Mouse (Mus musculus): Measurements from ENCODE around the gene Znrf2. TPM values are rescaled to one million over a fixed set of nuclear protein-coding genes. Genes with fewer than 3 reads are reported as not detected.
"Not testable (repeated sequence)": the region's sequence is repeated elsewhere in the genome, so short reads cannot be mapped to it uniquely, and the experiment has no call there.

Znrf2 gene
- total RNA-seq, 2 experiments from 2014 or later: 39.3 to 51.6 TPM

DNA sequence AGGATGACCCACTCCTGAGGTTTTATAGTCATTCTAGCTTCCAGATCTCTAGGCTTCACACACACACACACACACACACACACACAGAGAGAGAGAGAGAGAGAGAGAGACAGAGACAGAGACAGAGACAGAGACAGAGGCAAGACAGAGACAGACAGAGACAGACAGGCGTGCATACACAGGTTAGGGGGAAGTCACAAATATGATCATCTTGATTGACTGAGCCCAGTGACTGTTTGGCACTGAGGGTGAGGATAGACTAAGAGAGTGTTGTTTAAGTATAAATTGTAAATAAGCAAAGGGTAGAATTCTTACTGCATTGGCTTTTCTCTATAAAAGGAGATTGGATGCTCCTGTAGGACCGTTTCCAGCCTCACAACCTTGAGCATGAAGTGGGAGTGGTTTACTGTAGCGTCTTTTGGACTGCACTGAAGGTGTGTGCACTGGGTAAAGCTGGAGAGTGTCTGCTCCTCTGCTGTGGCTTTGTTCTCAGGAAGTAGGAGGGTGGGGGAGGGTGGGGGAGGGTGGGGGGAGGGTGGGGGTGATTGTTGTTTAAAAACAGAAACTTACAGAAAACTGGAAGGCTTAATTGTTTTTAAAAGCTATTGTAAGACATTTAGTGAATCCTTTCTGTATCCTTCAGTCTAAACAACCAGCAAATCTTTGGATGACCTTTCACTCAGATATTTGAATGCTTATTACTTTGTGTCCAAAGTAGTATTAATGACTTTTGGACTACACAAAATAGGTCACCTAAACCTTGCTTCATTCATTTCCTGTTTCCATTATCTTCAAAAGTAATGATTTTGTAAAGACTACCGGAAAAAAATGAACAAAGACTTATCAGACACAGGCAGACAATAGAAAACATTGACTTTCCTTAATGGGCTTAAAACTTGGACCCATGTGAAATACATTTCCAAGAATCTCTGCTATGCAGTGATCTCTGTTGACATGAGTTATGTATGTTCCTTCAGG lies 32.8 kb downstream of the Znrf2 start:
- no peak for DNase-seq (ENCODE audit: low spot score in 2 of 2)

DNA sequence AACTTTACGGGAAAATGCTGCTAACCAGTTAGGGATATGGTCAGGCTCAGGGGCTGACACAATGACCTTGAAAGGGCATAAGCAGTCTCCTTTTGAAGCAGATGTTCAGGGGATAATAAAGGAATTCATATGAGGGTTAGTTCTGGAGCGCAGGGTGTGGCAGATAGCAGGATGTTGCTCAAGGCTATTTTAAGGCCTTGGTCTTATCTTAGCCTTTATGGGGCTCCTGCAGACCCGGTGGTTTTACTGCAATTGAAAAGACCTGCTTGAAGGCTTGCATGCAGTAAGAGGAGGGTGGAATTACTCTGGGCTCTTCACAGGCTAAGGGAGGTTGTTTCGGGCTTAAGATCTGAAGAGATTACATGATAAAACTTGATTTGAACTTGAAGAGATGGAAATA lies 35.1 kb downstream of the Znrf2 start:
- DNase-seq (ENCODE audit: low spot score in 2 of 2): no peak

DNA sequence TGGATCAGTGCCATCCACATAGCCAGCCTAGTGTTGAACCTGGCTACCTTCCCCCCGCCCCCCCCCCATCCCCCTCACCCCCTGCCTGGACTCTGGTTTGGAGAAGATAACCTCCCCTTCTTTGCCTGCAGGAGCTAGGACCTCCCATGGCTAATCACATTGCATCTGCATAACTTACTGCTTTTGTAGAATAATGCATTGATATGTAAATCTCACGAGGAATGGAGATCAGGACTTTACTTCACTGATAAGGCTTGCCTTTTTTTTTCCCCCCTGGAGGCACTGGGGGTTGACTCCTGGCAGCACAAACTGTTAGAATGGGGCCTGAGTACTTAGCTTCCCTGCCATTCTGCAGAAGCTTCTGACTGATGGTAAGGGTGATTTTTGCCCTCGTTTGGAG lies 36.0 kb downstream of the Znrf2 start:
- DNase-seq (ENCODE audit: low spot score in 2 of 2): no peak

DNA sequence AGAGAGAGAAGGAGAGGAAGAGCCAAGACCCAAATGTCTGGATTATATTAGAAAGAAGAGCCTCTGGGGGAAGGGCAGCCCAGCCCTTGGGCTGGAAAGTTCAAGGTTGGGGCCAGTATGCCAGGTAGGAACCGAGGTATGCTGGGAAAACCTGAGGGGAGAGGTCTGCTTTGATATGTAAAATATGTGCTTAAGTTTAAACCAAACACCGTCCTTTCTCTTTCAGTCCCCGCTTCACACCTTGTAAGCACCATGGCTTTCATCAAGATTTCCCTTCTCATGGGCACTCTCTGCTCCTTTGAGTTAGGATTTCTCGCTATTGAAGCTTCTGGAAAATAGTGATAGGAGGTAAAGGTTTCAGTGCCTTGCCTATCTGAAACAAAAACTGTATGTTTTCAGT lies 38.1 kb downstream of the Znrf2 start:
- no peak for DNase-seq (ENCODE audit: low spot score in 2 of 2)

DNA sequence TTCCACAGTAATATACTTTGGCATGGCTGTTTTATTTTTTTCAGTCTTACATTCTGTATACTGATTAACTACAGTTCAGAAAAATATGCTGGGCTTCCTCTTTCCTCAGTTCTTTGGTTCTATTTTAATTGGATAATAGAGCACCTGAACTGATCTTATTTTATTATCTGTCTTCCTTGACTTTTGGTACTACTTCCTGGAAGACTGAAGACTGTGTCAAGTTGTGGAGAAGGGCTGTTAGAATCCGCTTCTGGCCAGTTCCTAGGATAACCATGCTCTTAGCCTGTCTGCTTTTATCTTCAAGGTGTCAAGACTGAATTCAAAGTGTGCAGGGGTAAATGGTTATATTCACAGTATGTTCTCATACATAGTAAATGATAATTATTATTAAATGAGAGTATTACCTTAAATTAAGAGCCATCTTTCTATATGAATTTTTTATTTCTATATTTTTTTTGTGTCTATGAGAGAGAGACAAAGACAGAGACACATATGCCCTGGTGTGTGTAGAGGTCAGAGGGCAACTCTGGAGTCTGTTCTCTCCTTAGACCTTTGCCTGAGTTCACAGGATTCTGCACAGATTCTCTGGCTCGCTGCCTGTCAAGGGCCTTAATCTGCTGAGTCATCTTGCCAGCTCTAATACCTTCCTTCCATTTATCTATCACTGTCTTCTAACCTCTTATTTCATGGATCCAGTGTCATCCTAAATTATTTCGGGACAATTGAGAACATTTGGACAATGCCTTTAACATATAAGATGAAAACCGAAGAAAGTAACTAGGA lies 39.3 kb downstream of the Znrf2 start:
- DNase-seq (ENCODE audit: low spot score in 2 of 2): no peak

DNA sequence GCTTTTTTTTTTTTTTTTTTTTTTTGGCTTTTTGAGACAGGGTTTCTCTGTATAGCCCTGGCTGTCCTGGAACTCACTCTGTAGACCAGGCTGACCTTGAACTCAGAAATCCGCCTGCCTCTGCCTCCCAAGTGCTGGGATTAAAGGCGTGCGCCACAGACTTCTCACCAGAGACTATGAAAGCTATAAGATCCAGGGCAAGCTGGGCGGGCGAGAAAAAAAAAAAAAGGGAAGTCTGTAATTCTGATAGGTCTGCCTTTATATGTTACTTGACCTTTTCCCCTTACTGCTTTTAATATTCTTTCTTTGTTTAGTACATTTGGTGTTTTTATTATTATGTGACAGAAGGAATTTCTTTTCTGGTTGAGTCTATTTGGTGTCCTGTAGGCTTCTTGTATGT lies 42.4 kb downstream of the Znrf2 start:
- not testable (repeated sequence) for DNase-seq (ENCODE audit: low spot score in 2 of 2)

DNA sequence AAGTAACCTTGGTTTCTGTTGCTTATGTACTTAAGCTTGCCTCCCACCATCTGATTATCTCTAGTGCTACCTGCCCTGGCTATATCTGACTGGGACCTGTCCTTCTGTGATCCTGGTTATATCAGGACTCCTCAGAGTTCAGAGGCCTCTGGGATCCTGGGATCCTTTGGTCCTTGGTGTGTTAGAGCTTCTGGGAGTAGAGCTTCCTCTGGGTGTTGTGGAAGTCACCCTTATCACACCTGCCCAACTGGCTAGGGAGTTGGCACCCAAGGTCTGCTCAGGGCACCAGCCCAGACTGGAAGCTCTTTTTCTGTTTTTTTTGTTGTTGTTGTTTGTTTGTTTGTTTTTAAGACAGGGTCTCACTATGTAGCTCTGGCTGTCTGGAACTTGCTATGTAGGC lies 43.5 kb downstream of the Znrf2 start:
- DNase-seq (ENCODE audit: low spot score in 2 of 2): no peak

DNA sequence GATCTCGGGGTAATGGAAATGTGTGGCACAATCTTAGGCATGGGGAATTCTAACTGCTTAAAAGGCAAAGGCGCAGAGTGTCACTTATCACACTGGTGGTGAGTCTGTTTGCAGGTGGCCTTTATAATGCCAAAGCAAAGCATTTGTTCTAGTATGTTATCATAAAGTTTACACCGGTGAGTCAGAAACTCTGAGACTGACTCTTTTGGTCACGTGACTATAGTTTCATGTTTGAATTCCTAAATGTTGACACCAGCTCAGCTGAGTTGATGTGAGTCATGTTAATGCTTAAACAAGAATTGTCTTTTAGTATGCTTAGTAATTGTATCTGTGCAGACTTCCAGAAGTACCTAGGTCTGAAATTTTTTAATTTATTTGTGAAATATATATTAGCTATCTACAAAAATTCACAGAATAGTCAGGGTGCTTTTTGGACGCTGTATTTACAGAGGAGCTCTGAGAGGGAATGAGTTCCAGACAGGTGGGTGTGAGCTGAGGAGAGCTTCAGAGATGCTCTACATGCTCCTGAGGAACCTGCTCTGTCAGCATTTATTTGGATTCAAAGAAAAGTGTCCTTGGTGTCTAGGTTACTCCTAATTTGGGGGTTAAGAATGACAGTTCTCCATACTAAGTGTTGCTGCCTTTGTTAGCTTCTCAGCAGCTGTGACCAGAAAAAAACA lies 50.2 kb downstream of the Znrf2 start:
- DNase-seq (ENCODE audit: low spot score in 2 of 2): no peak

DNA sequence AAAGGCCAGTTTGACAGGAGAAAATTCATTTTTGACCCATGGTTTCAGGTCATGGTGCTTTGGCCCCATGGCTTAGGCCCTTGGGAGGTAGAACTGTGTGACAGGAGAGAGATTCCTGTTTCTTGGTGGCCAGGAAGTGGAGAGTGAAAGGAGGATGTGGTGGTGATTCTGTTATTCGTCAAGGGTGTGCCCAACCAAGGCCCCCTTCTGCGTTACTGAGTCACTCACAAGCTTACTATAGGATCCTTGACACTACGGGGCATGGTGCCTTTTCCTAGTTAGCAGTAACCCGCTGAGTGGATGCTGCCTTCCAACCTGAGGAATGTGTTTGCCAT lies 50.7 kb downstream of the Znrf2 start:
- no peak for DNase-seq (ENCODE audit: low spot score in 2 of 2)

DNA sequence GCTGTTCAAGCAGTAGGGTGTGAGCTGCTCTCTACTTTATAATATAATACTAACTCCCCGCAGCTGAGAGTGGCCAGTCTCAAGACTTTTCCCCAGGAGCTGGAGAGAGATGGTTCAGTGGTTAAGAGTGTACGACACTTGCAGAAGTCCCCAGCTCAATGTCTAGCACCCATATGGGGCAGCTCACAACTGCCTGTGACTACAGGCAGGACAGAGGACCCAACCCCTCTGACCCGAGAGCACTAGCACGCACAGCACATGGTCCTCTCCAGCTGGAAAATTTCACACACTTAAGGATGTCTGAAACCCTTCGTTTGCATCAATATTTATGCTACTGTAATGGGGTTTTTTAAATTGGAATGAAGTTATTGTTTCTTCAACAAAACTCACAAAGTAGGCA lies 56.3 kb downstream of the Znrf2 start:
- DNase-seq (ENCODE audit: low spot score in 2 of 2): no peak

DNA sequence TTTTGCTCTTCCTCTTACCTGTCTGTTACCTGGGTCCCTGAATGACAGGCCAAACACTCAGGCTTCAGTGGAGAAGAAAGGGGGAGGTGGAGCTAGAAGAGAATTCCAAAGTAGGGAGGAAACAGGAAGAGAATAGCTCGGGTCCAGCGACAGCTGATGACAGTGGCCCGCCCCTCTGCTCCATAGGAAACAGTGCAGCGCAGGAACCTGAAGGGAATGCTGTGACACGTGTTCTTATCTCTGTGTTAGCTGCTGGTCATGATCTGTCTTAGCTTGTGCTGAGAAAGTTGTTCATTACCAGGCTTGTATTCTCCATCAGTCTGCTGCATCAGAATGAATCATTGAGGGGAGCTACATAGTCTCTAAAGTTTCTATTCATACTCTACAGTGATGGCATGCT lies 60.1 kb downstream of the Znrf2 start:
- DNase-seq (ENCODE audit: low spot score in 2 of 2): no peak

DNA sequence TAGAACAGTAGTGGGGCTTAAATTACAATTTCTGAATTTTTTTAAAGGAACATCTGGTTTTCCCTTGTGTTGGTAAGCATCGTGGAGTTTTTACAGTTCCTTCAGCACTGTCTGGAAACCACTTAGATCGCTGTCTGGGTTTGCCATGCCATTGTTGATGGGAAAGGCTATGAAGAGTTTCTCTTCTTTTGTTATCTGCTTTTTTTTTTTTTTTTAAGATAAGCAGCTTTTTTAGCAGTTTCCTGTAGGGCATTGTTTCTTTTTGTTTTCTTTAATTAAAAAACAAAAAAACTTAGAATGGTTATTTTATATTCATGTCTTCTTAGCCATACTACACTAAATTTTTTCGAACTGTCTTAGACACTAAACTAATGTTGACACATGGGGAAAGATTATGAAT lies 60.9 kb downstream of the Znrf2 start:
- no peak for DNase-seq (ENCODE audit: low spot score in 2 of 2)

DNA sequence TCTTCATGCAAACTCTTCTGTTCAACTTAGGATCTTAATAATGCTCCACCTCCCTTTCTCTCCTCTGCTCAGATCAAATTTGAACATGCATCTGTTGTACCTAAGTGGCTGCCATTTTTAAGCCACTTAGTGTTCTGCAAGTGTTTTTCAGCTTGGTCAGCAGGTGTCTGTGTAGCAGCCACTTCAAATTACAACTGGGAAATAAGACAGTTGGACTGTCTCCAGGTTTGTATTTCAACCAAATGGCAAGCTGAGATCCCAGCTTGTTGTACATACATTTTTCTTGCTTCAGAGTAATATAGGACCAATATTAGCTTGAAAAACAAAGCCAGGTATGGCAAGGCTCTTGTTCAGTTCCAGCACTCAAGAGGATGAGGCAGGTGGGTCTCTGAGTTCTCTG lies 61.8 kb downstream of the Znrf2 start:
- no peak for DNase-seq (ENCODE audit: low spot score in 2 of 2)

DNA sequence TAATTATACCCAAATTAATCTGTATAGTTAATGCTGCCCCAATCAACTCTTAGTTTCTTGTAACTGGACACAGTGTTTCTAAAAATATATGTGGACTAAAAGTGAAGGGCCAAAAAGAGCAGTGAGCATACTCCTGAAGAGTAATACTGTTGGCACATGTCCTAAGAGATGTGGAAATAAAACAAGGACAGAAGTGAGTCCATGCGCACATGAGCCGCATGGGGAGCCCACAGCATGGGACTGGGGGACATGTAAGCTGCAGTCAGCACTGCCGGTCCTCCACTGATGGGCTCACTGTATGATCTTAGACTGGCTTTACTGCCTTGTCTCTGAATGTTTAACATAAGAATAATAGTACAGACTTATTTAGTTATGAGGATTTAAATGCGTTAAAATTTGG lies 63.4 kb downstream of the Znrf2 start:
- no peak for DNase-seq (ENCODE audit: low spot score in 2 of 2)

DNA sequence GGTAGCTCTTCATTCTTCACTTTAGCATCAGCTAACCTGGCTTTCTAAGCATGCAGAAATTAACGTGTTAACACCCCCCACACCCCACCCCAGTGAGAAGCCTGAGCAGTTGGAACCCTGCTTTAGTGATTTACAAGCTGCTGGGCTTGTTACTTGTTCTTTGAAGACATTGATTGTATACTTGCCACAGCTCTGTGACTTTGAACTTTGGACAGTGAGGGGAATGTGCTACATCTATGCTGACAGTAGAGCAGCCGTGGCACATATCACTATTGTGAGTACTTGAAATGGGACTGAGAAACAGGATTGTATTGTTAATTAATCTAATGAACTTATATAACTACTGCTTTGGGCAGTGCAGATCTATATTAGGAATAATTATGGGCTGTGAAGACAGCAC lies 66.7 kb downstream of the Znrf2 start:
- DNase-seq (ENCODE audit: low spot score in 2 of 2): no peak

DNA sequence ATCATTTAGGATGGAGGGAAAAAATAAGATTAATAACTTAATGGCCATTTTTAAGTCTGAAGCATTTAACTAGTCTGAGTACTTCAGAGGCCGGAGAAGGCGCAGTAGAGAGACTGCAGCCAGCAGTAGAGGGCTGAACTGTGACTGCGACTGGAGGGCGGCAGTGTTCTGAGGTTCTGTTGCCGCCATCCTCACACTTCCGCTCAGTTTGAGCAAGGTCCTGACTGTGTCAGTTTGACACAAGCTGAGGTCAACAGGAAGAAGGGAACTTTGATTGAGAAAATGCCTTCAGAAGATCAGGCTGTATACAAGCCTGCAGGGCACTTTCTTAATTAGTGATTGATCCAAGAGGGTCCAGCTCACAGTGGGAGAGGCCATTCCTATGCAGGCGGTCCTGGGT lies 69.5 kb downstream of the Znrf2 start:
- DNase-seq (ENCODE audit: low spot score in 2 of 2): no peak

DNA sequence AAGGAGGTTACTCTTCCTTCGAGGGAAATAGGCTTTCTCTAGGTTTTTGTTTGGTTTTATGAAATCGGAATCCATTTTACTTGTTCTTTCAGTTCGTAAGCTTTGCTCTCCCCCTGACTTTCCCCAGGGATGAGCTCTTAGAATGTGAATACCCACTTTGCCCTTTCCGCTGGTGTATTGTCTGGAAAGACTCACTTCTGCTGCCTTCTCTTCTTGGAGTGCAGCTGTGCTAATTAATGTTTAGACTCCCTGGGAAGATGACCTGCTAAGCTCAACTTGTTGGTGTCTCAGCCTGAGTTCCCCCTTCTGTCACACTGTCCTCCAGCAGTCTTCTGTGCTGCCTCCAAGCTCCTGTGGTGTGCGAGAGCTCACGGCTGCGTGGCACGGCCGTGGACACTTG lies 73.5 kb downstream of the Znrf2 start:
- no peak for DNase-seq (ENCODE audit: low spot score in 2 of 2)

DNA sequence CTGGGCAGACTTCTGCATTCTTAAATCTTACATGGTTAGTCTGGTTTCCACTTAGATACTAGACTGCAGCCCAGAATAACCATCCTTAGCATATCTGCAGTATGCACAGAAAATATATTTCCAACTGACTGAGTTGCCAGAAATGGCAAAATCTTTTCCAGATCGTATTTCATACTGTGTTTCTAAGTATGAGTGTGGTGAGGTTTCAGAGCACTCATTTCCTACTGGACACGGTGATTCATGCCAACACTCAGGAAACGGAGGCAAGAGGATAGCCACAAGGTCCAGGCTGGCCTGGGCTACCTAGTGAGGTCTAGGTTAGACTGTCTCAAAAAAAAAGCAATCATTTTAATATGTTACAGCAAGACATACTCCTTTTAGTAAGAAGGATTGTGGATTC lies 74.7 kb downstream of the Znrf2 start:
- DNase-seq (ENCODE audit: low spot score in 2 of 2): no peak

DNA sequence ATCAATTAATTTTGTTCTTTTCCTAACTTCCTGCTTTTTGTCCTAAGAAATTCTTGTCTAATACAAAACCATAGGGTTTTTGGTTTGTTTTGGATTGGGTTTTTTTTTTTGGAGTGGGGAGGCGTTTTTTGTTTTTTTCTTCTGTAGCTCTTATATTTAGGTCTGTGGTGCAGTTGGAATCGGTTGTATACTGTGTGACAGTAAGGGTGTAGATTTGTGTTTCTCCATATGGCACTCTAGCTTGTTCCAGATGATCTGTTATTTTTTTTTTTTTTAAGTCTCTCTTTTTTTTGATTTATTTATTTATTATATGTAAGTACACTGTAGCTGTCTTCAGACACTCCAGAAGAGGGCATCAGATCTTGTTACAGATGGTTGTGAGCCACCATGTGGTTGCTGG lies 83.5 kb downstream of the Znrf2 start:
- no peak for DNase-seq (ENCODE audit: low spot score in 2 of 2)

DNA sequence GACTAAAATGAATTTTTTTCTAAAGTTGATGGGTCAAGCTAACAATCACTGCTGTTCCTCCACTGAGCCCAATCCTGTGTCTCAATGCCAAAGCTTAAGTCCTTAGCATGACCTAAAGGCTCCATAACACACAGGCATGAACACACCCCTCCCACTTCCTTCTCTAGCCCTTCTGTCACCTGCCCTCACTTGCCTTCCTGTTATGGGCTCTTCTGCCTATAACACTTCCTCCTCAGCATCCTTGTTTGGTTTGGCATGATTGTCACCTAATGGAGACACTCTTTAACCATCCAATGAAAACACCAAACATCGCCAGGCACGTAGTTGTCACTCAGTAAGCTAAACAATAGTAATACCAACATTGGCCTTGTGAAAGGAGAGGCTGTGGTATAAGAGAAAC lies 85.8 kb downstream of the Znrf2 start:
- no peak for DNase-seq (ENCODE audit: low spot score in 2 of 2)

DNA sequence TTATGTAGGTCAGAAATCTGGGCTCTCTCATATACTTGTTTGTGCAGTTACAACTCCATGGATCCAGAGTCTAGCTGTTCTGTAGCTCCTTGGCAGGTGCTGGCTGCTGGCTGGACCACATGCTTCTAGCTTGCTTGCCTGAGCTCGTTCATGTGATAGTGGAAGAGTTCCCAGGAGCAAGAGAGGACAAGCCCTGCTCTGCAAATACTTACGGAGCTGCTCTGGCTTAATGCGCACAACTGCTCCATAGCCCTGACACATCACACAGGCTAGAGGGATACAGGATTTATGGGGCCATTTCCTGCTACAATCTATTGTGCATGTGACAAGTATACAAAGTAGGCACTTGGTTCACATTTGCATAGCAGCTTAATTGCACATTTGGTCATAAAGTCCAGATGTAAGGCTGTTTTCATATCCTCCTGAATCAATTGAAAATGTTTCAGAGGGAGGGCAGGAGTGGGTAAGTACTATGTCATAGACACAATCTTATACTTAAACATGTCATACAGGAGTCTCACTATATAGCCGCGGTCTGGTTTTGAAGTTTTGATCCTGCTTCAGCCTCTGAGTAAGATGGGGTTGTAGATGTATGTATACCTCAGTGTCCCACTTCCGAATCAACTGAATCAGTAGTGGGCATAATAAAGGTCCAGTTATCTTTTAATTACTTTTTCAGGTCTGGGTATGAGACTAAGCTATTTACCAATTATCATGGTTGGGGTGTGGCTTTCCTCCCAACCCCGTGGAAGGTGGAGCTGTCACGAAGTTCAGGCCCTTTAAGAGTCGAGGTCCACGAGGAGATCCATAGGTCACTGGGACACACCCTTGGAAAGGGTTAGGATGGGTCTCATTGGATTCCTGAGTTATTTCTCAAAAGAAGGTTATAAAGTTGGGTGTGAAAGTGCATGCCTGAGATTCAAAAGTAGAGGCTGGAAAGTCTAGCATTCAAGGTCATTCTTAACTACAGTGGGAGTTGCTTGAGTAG lies 89.6 kb downstream of the Znrf2 start:
- no peak for DNase-seq (ENCODE audit: low spot score in 2 of 2)
